Comparison of ENCODE assay signal across 18 mouse cellular contexts in the genomic region with DNA sequence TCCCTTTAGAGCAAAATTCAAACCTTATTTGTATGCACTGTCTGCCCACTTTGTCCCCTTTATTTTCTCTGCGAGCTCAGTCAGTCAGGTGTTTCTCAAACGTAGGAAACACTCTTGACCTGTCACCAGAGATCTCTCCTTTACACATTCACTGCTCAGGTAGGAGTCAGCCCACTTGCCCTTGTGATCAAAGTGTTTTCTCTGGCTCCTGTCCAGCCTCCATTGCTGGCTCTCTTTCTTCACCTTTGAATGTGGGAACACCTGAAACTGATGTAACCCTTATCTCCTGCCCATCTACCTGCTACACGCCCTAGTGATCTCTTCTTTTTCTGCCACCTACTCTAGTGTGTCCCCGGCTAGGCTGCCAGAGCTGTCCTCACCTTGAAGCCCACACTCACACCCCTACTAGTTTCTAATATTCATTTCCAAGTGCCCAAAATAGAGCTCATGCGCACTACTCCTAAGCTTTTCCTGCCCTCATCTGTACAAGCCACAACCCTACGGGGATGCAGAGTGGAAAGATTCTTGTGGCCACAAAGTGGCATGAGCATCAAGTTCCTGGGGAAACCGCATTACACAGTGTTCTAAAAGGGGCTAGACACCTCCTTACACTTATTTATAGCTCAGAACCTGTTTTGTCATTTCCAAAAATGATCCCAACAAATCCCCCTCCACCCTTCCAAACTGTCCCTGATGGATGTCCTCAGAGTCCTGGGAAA. TPM values are rescaled to one million over a fixed set of nuclear protein-coding genes. Genes with fewer than 3 reads are reported as not detected.
DNase-seq lines count a peak whose midpoint lies in the region; ATAC-seq and TF ChIP-seq lines count a peak whose summit lies in the region.
"Had no signal": no experiment of that assay in that cellular context is flagged by ENCODE, and none has a peak within 500 bp of the region (broad histone marks: within the 10 kb centered on the region; RNA-seq: fewer than 3 reads in every experiment).

No protein-coding gene starts in this region.

- no peaks in the 10 kb centered on the region for H3K27me3 ChIP-seq in midbrain, embryonic 11.5 days (ENCODE audit: control insufficient read depth, insufficient read depth, low read length)
- no peaks in the 10 kb centered on the region for H3K27me3 ChIP-seq in midbrain, embryonic 15.5 days (replicated peaks)
- no peaks in the 10 kb centered on the region for H3K27me3 ChIP-seq in lung, embryonic 14.5 days (ENCODE audit: insufficient read depth, low read length)
- no peaks in the 10 kb centered on the region for H3K27me3 ChIP-seq in myocyte (ENCODE audit: control insufficient read depth, insufficient read depth, insufficient read length)
- H3K27me3 ChIP-seq in forebrain, embryonic 13.5 days: no peaks in the 10 kb centered on the region
- H3K27me3 ChIP-seq: hindbrain, embryonic 15.5 days; kidney, embryonic 15.5 days had no signal

- no peaks in the 10 kb centered on the region for H3K36me3 ChIP-seq in midbrain, embryonic 11.5 days (ENCODE audit: control insufficient read depth, insufficient read depth, low read length)
- H3K36me3 ChIP-seq in midbrain, embryonic 15.5 days (replicated peaks): no peaks in the 10 kb centered on the region
- no peaks in the 10 kb centered on the region for H3K36me3 ChIP-seq in lung, embryonic 14.5 days (ENCODE audit: insufficient read depth)
- no peaks in the 10 kb centered on the region for H3K36me3 ChIP-seq in myocyte (ENCODE audit: control insufficient read depth, insufficient read depth)
- no peaks in the 10 kb centered on the region for H3K36me3 ChIP-seq in forebrain, embryonic 13.5 days (ENCODE audit: poor library complexity, severe bottlenecking)
- H3K36me3 ChIP-seq: forebrain, embryonic 10.5 days; hindbrain, embryonic 15.5 days; kidney, embryonic 15.5 days had no signal

- no peak for ATAC-seq in midbrain, embryonic 11.5 days (ENCODE audit: low FRiP score)
- no peak for ATAC-seq in midbrain, embryonic 15.5 days (replicated peaks)
- no peak for ATAC-seq in lung, embryonic 14.5 days (ENCODE audit: insufficient read depth)
- no peak for ATAC-seq in forebrain, embryonic 13.5 days

- H3K9me3 ChIP-seq in midbrain, embryonic 11.5 days (ENCODE audit: control insufficient read depth, low read length): no peaks in the 10 kb centered on the region
- H3K9me3 ChIP-seq in midbrain, embryonic 15.5 days: no peaks in the 10 kb centered on the region
- H3K9me3 ChIP-seq in lung, embryonic 14.5 days (ENCODE audit: low read depth, low read length): no peaks in the 10 kb centered on the region
- H3K9me3 ChIP-seq in forebrain, embryonic 13.5 days (replicated peaks): no peaks in the 10 kb centered on the region
- H3K9me3 ChIP-seq: forebrain, embryonic 10.5 days; hindbrain, embryonic 15.5 days; kidney, embryonic 15.5 days had no signal

- H3K4me2 ChIP-seq in midbrain, embryonic 11.5 days: no peak overlapping the region
- H3K4me2 ChIP-seq in midbrain, embryonic 15.5 days: no peak overlapping the region
- H3K4me2 ChIP-seq in lung, embryonic 14.5 days: no peak overlapping the region
- H3K4me2 ChIP-seq in myocyte (ENCODE audit: low read depth): peak overlapping the region; percentile 74
- H3K4me2 ChIP-seq in forebrain, embryonic 13.5 days: no peak overlapping the region
- H3K4me2 ChIP-seq: hindbrain, embryonic 15.5 days; kidney, embryonic 15.5 days had no signal

- no peaks in the 10 kb centered on the region for H3K4me1 ChIP-seq in midbrain, embryonic 11.5 days (ENCODE audit: control insufficient read depth, insufficient read depth, low read length)
- H3K4me1 ChIP-seq in midbrain, embryonic 15.5 days: no peaks in the 10 kb centered on the region
- no peaks in the 10 kb centered on the region for H3K4me1 ChIP-seq in lung, embryonic 14.5 days (ENCODE audit: insufficient read depth)
- no peaks in the 10 kb centered on the region for H3K4me1 ChIP-seq in forebrain, embryonic 13.5 days
- H3K4me1 ChIP-seq: hindbrain, embryonic 15.5 days; kidney, embryonic 15.5 days had no signal

- no peak overlapping the region for H3K9ac ChIP-seq in midbrain, embryonic 11.5 days (ENCODE audit: low read length)
- no peak overlapping the region for H3K9ac ChIP-seq in midbrain, embryonic 15.5 days
- H3K9ac ChIP-seq in lung, embryonic 14.5 days: no peak overlapping the region
- no peak overlapping the region for H3K9ac ChIP-seq in forebrain, embryonic 13.5 days
- H3K9ac ChIP-seq: hindbrain, embryonic 15.5 days; kidney, embryonic 15.5 days; liver, embryonic 14.5 days had no signal

- H3K4me3 ChIP-seq in midbrain, embryonic 11.5 days (ENCODE audit: low read depth, low read length): no peak overlapping the region
- no peak overlapping the region for H3K4me3 ChIP-seq in midbrain, embryonic 15.5 days
- H3K4me3 ChIP-seq in lung, embryonic 14.5 days (ENCODE audit: low read depth, low read length): no peak overlapping the region
- no peak overlapping the region for H3K4me3 ChIP-seq in myocyte
- no peak overlapping the region for H3K4me3 ChIP-seq in forebrain, embryonic 13.5 days
- H3K4me3 ChIP-seq: forebrain, embryonic 10.5 days; hindbrain, embryonic 15.5 days; kidney, embryonic 15.5 days had no signal

- WGBS in midbrain, embryonic 11.5 days: 84% methylated on average over 7 of the region's 7 CpGs
- WGBS in midbrain, embryonic 15.5 days: 79% methylated on average over 7 of the region's 7 CpGs
- WGBS in lung, embryonic 14.5 days: 65% methylated on average over 7 of the region's 7 CpGs
- 81% methylated on average over 7 of the region's 7 CpGs for WGBS in forebrain, embryonic 13.5 days

- no peak overlapping the region for H3K27ac ChIP-seq in midbrain, embryonic 11.5 days (ENCODE audit: low read depth, low read length)
- H3K27ac ChIP-seq in midbrain, embryonic 15.5 days: no peak overlapping the region
- no peak overlapping the region for H3K27ac ChIP-seq in lung, embryonic 14.5 days (ENCODE audit: low read depth)
- no peak overlapping the region for H3K27ac ChIP-seq in forebrain, embryonic 13.5 days
- H3K27ac ChIP-seq: forebrain, embryonic 10.5 days; hindbrain, embryonic 15.5 days; kidney, embryonic 15.5 days; liver, embryonic 14.5 days had no signal

- H3ac ChIP-seq in myocyte (ENCODE audit: control insufficient read depth, insufficient read length): no peak overlapping the region

- no peak for TF ChIP-seq CTCF in lung, embryonic 14.5 days (IDR thresholded peaks at IDR 0.05; ENCODE audit: low read depth)

- no peak for TF ChIP-seq POLR2A in myocyte (IDR thresholded peaks at IDR 0.05; ENCODE audit: insufficient read length, low read depth)

- no peaks in the 10 kb centered on the region for H3K79me2 ChIP-seq in myocyte (ENCODE audit: control insufficient read depth, insufficient read depth)

- peak; percentile 6 for DNase-seq in gastrocnemius, adult 18-20 months (ENCODE audit: low spot score)
- DNase-seq in gastrocnemius, postnatal 4 days (ENCODE audit: low spot score in 2 of 2): no peak
- peak; percentile 12 for DNase-seq in midbrain, embryonic 11.5 days (ENCODE audit: low spot score, missing footprints)
- peak; percentile 23 for DNase-seq in lung, embryonic 14.5 days
- DNase-seq in neural tube, embryonic 10.5 days (ENCODE audit: extremely low spot score, low spot score): no peak
- DNase-seq: cerebellum, adult 18-20 months; embryo, embryonic 11 days; midbrain, embryonic 14.5 days; retina, postnatal 1 day had no signal

TF ChIP-seq in myocyte, 11 proteins besides CTCF, POLR2A, EP300 and RAD21:
- TF ChIP-seq E2F4 (IDR thresholded peaks at IDR 0.05; ENCODE audit: insufficient read depth) (no peak), TCF3 (IDR thresholded peaks at IDR 0.05; ENCODE audit: insufficient read length, low read depth) (no peak), USF1 (IDR thresholded peaks at IDR 0.05; ENCODE audit: low read depth) (no peak), POLR2AphosphoS2 (IDR thresholded peaks at IDR 0.05; ENCODE audit: insufficient read length, low read depth) (no peak), MYOG (IDR thresholded peaks at IDR 0.05; ENCODE audit: control insufficient read depth in 1 of 3, insufficient read depth in 1 of 3, insufficient read length in 2 of 3, low read depth in 2 of 3) (no peak), CEBPB (IDR thresholded peaks at IDR 0.05; ENCODE audit: insufficient read depth, poor library complexity, severe bottlenecking) (no peak), MAX (IDR thresholded peaks at IDR 0.05; ENCODE audit: low read depth) (no peak), TCF12 (IDR thresholded peaks at IDR 0.05; ENCODE audit: insufficient read depth, poor library complexity, severe bottlenecking) (no peak), SRF (IDR thresholded peaks at IDR 0.05; ENCODE audit: control insufficient read depth, insufficient read length, low read depth) (no peak), MYOD1 (IDR thresholded peaks at IDR 0.05; ENCODE audit: control insufficient read depth in 1 of 3, insufficient read length in 2 of 3, low read depth in 2 of 3) (no peak), REST (IDR thresholded peaks at IDR 0.05; ENCODE audit: insufficient read depth, insufficient read length) (no peak)

RNA-seq across cellular contexts. Expression of a gene that starts 9.5 kb away (rescaled TPM):
- total RNA-seq in gastrocnemius, adult 18-20 months (2021): 10 to 100 TPM; 15.9 to 19.2 TPM
- total RNA-seq in gastrocnemius, postnatal 4 days (2021): 10 to 100 TPM; 34.0 to 37.8 TPM
- 12.4 and 12.8 TPM in 2 replicates for polyA plus RNA-seq in midbrain, embryonic 11.5 days (2014; fragmentation: Nextera tagmentation; extraction: Ambion mirVana)
- 15.1 and 16.6 TPM in 2 replicates for polyA plus RNA-seq in midbrain, embryonic 15.5 days (2015; fragmentation: Nextera tagmentation; extraction: Ambion mirVana)
- 20.9 and 29.9 TPM in 2 replicates for polyA plus RNA-seq in lung, embryonic 14.5 days (2014; fragmentation: Nextera tagmentation; extraction: Ambion mirVana)
- polyA plus RNA-seq in myocyte (2012; fragmentation: generic; extraction: Trizol): 111 TPM
- 5.3 and 6.1 TPM in 2 replicates for polyA plus RNA-seq in forebrain, embryonic 13.5 days (2015; fragmentation: Nextera tagmentation; extraction: Ambion mirVana)

RNA-seq across cellular contexts. Expression of a gene that starts 24.8 kb away (rescaled TPM):
- not detected for total RNA-seq in gastrocnemius, adult 18-20 months (2021)
- total RNA-seq in gastrocnemius, postnatal 4 days (2021): not detected
- not detected in 2 replicates for polyA plus RNA-seq in midbrain, embryonic 11.5 days (2014; fragmentation: Nextera tagmentation; extraction: Ambion mirVana)
- not detected in 2 replicates for polyA plus RNA-seq in midbrain, embryonic 15.5 days (2015; fragmentation: Nextera tagmentation; extraction: Ambion mirVana)
- polyA plus RNA-seq in lung, embryonic 14.5 days (2014; fragmentation: Nextera tagmentation; extraction: Ambion mirVana): not detected in 2 replicates
- polyA plus RNA-seq in myocyte (2012; fragmentation: generic; extraction: Trizol): not detected
- polyA plus RNA-seq in forebrain, embryonic 13.5 days (2015; fragmentation: Nextera tagmentation; extraction: Ambion mirVana): not detected in 2 replicates
- total RNA-seq: left cerebral cortex, postnatal 25 days had no signal
- polyA plus RNA-seq: forebrain, embryonic 10.5 days; hindbrain, embryonic 15.5 days; kidney, embryonic 15.5 days; midbrain, embryonic 14.5 days; neural tube, embryonic 14.5 days had no signal

Comparison
In these comparisons a context has a peak if more than half of its experiments do, and no peak if none do; other contexts are left out.
1. DNase-seq: peak in gastrocnemius, adult 18-20 months (single experiment), midbrain, embryonic 11.5 days (single experiment) and lung, embryonic 14.5 days (single experiment); none in gastrocnemius, postnatal 4 days (0 of 2) and neural tube, embryonic 10.5 days (single experiment).